Mouse (Mus musculus): ENCODE results near the gene Tial1.

DNA sequence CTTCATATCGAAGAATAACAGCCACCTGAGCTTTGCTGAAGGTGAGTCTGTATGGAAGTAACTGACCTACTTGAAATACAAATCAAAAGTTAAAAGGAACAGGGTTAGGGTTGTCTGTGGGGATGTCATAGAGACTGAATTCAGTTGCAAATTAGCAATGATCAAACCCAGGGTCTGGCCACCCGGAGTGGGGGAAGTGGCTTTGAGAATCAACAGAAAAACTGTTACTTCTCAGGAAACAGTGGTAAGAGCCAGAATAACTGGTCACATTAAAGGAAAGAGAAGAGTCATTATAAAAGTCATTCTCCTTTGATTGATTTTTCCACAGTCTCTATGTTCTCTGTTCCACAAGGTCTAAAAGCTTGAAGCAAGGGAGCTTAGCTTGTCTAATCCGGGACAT lies 27.5 kb upstream of the Tial1 start:
- no peak for TF ChIP-seq CTCF (IDR thresholded peaks at IDR 0.05; ENCODE audit: low read depth)
- TF ChIP-seq EP300 (IDR thresholded peaks at IDR 0.05; ENCODE audit: low read depth) = no peak
